Mouse (Mus musculus): ENCODE measurements around the gene Dhdh. TPM values are rescaled to one million over a fixed set of nuclear protein-coding genes. Genes with fewer than 3 reads are reported as not detected.
"Not testable (repeated sequence)": the region's sequence is repeated elsewhere in the genome, so short reads cannot be mapped to it uniquely, and the experiment has no call there.

Dhdh gene
- total and polyA plus RNA-seq, 3 experiments = 1.6 to 18.0 (median 6.8) TPM

GRCm38 (mm10) chr7:45462325-45462724 is 26.3 kb downstream of the Dhdh start:
- ATAC-seq (ENCODE audit: extremely low read depth, insufficient number of reproducible peaks, low FRiP score, poor library complexity, severe bottlenecking) (no peak), DNase-seq (ENCODE audit: low spot score) (no peak)
- H3K4me1 ChIP-seq (ENCODE audit: insufficient read depth, low read depth, low read length) = peaks cover 66% of the 10 kb centered on the region
- peaks cover 76% of the 10 kb centered on the region for H3K36me3 ChIP-seq (replicated peaks)
- H3K27me3 ChIP-seq (ENCODE audit: insufficient read depth, low read length) = no peaks in the 10 kb centered on the region
- H3K4me3 ChIP-seq (ENCODE audit: low read depth, low read length) = no peak overlapping the region
- H3K9me3 ChIP-seq (replicated peaks) = no peaks in the 10 kb centered on the region
- TF ChIP-seq GATA1 (IDR thresholded peaks at IDR 0.05; ENCODE audit: borderline replicate concordance, low read length) (no peak), POLR2AphosphoS5 (IDR thresholded peaks at IDR 0.05; ENCODE audit: insufficient replicate concordance, low read depth, low read length) (no peak), TAL1 (conservative IDR thresholded peaks at IDR 0.05; ENCODE audit: low read depth, low read length) (no peak), CTCF (IDR thresholded peaks at IDR 0.05; ENCODE audit: low read depth, low read length) (no peak), GATA2 (IDR thresholded peaks at IDR 0.05; ENCODE audit: borderline replicate concordance, low read depth, low read length) (no peak)

- Histone ChIP-seq H3K27me3 (ENCODE audit: insufficient read depth, low read length) (no peaks in the 10 kb centered on the region), H3K4me1 (ENCODE audit: insufficient read depth, low read depth, low read length) (peaks cover 66% of the 10 kb centered on the region), H3K4me3 (ENCODE audit: low read depth, low read length) (peak overlapping the region; percentile 61; the same call in 1 of the 2 replicates), H3K9me3 (replicated peaks) (no peaks in the 10 kb centered on the region), H3K36me3 (replicated peaks) (peaks cover 82% of the 10 kb centered on the region)
- ATAC-seq (ENCODE audit: extremely low read depth, insufficient number of reproducible peaks, low FRiP score, poor library complexity, severe bottlenecking) = no peak
- TF ChIP-seq CTCF (IDR thresholded peaks at IDR 0.05; ENCODE audit: low read depth, low read length) (no peak), GATA2 (IDR thresholded peaks at IDR 0.05; ENCODE audit: borderline replicate concordance, low read depth, low read length) (no peak), TAL1 (conservative IDR thresholded peaks at IDR 0.05; ENCODE audit: low read depth, low read length) (no peak), GATA1 (IDR thresholded peaks at IDR 0.05; ENCODE audit: borderline replicate concordance, low read length) (no peak), POLR2AphosphoS5 (IDR thresholded peaks at IDR 0.05; ENCODE audit: insufficient replicate concordance, low read depth, low read length) (no peak)
- no peak for DNase-seq (ENCODE audit: low spot score)
Observed at GRCm38 (mm10) chr7:45461781-45462180, 26.8 kb downstream of the Dhdh start.

- Histone ChIP-seq H3K27me3 (ENCODE audit: insufficient read depth, low read length) (no peaks in the 10 kb centered on the region), H3K36me3 (replicated peaks) (peaks cover 86% of the 10 kb centered on the region), H3K4me1 (ENCODE audit: insufficient read depth, low read depth, low read length) (peaks cover 71% of the 10 kb centered on the region), H3K4me3 (ENCODE audit: low read depth, low read length) (peak overlapping the region; percentile 87; the same call in 1 of the 2 replicates), H3K9me3 (replicated peaks) (no peaks in the 10 kb centered on the region)
- DNase-seq (ENCODE audit: low spot score) (peak; percentile 44), ATAC-seq (ENCODE audit: extremely low read depth, insufficient number of reproducible peaks, low FRiP score, poor library complexity, severe bottlenecking) (no peak)
- TF ChIP-seq CTCF (IDR thresholded peaks at IDR 0.05; ENCODE audit: low read depth, low read length) (no peak), GATA2 (IDR thresholded peaks at IDR 0.05; ENCODE audit: borderline replicate concordance, low read depth, low read length) (no peak), TAL1 (conservative IDR thresholded peaks at IDR 0.05; ENCODE audit: low read depth, low read length) (no peak), GATA1 (IDR thresholded peaks at IDR 0.05; ENCODE audit: borderline replicate concordance, low read length) (no peak), POLR2AphosphoS5 (IDR thresholded peaks at IDR 0.05; ENCODE audit: insufficient replicate concordance, low read depth, low read length) (no peak)
Observed at GRCm38 (mm10) chr7:45461326-45461725, 27.3 kb downstream of the Dhdh start.

- ATAC-seq (ENCODE audit: extremely low read depth, insufficient number of reproducible peaks, low FRiP score, poor library complexity, severe bottlenecking) = peak; percentile 40
- peaks cover 71% of the 10 kb centered on the region for H3K4me1 ChIP-seq (ENCODE audit: insufficient read depth, low read depth, low read length)
Observed at GRCm38 (mm10) chr7:45460860-45461314, 27.7 kb downstream of the Dhdh start.

GRCm38 (mm10) chr7:45460377-45460776 is 28.2 kb downstream of the Dhdh start:
- H3K4me1 ChIP-seq (ENCODE audit: insufficient read depth, low read depth, low read length) = peaks cover 69% of the 10 kb centered on the region
- H3K9me3 ChIP-seq (replicated peaks) = no peaks in the 10 kb centered on the region
- no peak for TF ChIP-seq CTCF (IDR thresholded peaks at IDR 0.05; ENCODE audit: low read depth, low read length)
- no peak for TF ChIP-seq TAL1 (conservative IDR thresholded peaks at IDR 0.05; ENCODE audit: low read depth, low read length)
- no peak for DNase-seq (ENCODE audit: low spot score)
- H3K4me3 ChIP-seq (ENCODE audit: low read depth, low read length) = peak overlapping the region; percentile 87; the same call in 1 of the 2 replicates
- H3K36me3 ChIP-seq (replicated peaks) = peaks cover 88% of the 10 kb centered on the region
- no peaks in the 10 kb centered on the region for H3K27me3 ChIP-seq (ENCODE audit: insufficient read depth, low read length)
- no peak for ATAC-seq (ENCODE audit: extremely low read depth, insufficient number of reproducible peaks, low FRiP score, poor library complexity, severe bottlenecking)

More at GRCm38 (mm10) chr7:45460860-45461314, 27.7 kb downstream of the Dhdh start:
- Histone ChIP-seq H3K27me3 (ENCODE audit: insufficient read depth, low read length) (no peaks in the 10 kb centered on the region), H3K4me3 (ENCODE audit: low read depth, low read length) (peak overlapping the region; percentile 87), H3K9me3 (replicated peaks) (no peaks in the 10 kb centered on the region), H3K36me3 (replicated peaks) (peaks cover 88% of the 10 kb centered on the region)
- TF ChIP-seq TAL1 (conservative IDR thresholded peaks at IDR 0.05; ENCODE audit: low read depth, low read length) = no peak
- peak; percentile 85 for DNase-seq (ENCODE audit: low spot score)

- peak; percentile 79 for ATAC-seq (ENCODE audit: extremely low read depth, insufficient number of reproducible peaks, low FRiP score, poor library complexity, severe bottlenecking)
Observed at GRCm38 (mm10) chr7:45459564-45460140, 29.0 kb downstream of the Dhdh start, which contains the start of gene Ftl1. Gene Ftl1, minus strand, starts transcription at chr7:45459884.

More at GRCm38 (mm10) chr7:45459564-45460140, 29.0 kb downstream of the Dhdh start, which contains the start of gene Ftl1:
- H3K27me3 ChIP-seq (ENCODE audit: insufficient read depth, low read length); H3K9me3 ChIP-seq (replicated peaks): not testable (repeated sequence)
- peaks cover 67% of the 10 kb centered on the region for H3K4me1 ChIP-seq (ENCODE audit: insufficient read depth, low read depth, low read length)
- DNase-seq (ENCODE audit: low spot score) = peak; percentile 99
- H3K4me3 ChIP-seq (ENCODE audit: low read depth, low read length) = peak within 1 kb of the TSS; percentile 87
- H3K36me3 ChIP-seq (replicated peaks) = peaks cover 88% of the 10 kb centered on the region
- TF ChIP-seq POLR2AphosphoS5 (IDR thresholded peaks at IDR 0.05; ENCODE audit: insufficient replicate concordance, low read depth, low read length) = peak; percentile 93
